Mouse (Mus musculus): ENCODE results near the gene Sprn.

DNA sequence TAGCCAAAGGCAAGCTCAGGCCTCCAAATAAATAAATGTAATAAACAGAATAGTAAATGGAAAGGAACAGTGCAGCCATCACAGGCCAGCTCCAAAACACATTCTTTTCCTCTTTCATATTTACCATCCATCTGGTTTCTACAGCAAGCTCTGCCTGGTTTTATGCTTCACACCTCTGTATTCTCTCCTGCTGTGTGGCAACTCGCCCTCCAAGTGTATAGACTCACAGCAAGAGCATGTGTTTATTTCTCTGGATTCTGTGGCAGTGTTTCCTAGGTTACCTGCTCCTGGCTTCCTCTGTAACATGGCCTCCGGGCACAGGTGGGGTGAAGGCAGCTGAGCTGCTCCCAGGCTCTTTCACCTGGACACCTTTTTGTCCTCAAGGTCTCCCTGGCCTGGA, 37.8 kb upstream of the Sprn start:
- TF ChIP-seq EP300 (IDR thresholded peaks at IDR 0.05) (no peak), CTCF (IDR thresholded peaks at IDR 0.05) (no peak)
